Mouse (Mus musculus) lung, adult 2 months (tissue): ENCODE data around the gene Vsx2.

Experiments used
- CTCF ChIP-seq: fragments of 200-500 bp; IDR thresholded peaks from 2 replicates; pipeline ENCODE4 v1.5.1; 2011; ENCODE audit warnings: mild to moderate bottlenecking, low read length, control low read depth; ENCODE audit not compliant: insufficient read depth
- POLR2A ChIP-seq: fragments of 200-500 bp; IDR thresholded peaks from 2 replicates; pipeline ENCODE4 v1.6.1; 2011; ENCODE audit warnings: low read depth, mild to moderate bottlenecking, control low read depth, low read length, borderline replicate concordance; ENCODE audit errors: extremely low read depth

GRCm38 (mm10) chr12:84614524-84614923 lies 45.0 kb downstream of the Vsx2 start:
- TF ChIP-seq POLR2A (no peak), CTCF (no peak)
